ENCODE assay signal across 8 mouse cellular contexts in the genomic region with DNA sequence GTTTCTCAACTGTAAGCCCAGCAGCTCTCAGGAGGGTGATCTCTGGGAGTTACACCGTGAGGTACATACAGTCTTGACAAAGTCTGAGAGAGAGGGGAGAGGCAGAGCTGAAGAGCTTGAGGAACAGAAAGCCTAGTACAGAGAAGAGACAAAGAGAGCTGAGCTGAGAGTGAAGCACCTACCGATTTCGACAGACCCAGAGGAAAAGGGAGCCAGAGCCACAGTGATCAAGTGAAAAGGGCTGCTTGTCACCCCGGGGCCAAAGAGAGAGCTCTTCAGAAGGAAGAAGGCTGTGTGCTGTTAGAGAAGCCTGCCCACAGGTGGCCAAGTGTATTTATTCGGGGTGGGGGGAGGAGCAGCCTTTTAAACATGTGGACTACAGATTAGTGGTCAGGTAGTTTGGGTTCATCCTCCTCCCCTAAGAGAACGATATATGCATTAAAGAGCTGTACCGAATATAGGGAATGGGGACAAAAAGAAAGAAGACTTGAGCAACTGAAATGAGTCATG. TPM values are rescaled to one million over a fixed set of nuclear protein-coding genes. Genes with fewer than 3 reads are reported as not detected.
DNase-seq lines count a peak whose midpoint lies in the region; ATAC-seq lines count a peak whose summit lies in the region.

Gene Btn1a1, minus strand, starts transcription at position 302 of the 510 bp plus-strand sequence.

- H3K27me3 ChIP-seq in embryonic facial prominence, embryonic 10.5 days (replicated peaks; ENCODE audit: low read depth, poor library complexity, severe bottlenecking), result peaks cover 20% of the 10 kb centered on the region
- H3K27me3 ChIP-seq in intestine, embryonic 16.5 days (replicated peaks; ENCODE audit: control insufficient read depth, insufficient read depth, low read length), result no peaks in the 10 kb centered on the region

- peak; percentile 29; the same call in 1 of the 2 replicates for ATAC-seq in intestine, embryonic 16.5 days
- ATAC-seq in monocyte, adult 5-6 weeks (replicated peaks; ENCODE audit: insufficient number of reproducible peaks, low FRiP score, low TSS enrichment, poor library complexity, severe bottlenecking), result no peak

- H3K9ac ChIP-seq in intestine, embryonic 16.5 days (ENCODE audit: low read depth, low read length), result peak within 1 kb of the TSS; percentile 70

- peak within 1 kb of the TSS; percentile 69 for H3K4me3 ChIP-seq in embryonic facial prominence, embryonic 10.5 days
- peak within 1 kb of the TSS; percentile 64 for H3K4me3 ChIP-seq in intestine, embryonic 16.5 days (ENCODE audit: low read length)

- WGBS in embryonic facial prominence, embryonic 10.5 days, result under 1% methylated on average over 7 of the region's 7 CpGs
- 2% methylated on average over 7 of the region's 7 CpGs for WGBS in intestine, embryonic 16.5 days

- peaks cover 23% of the 10 kb centered on the region for H3K4me1 ChIP-seq in embryonic facial prominence, embryonic 10.5 days
- peaks cover 19% of the 10 kb centered on the region for H3K4me1 ChIP-seq in intestine, embryonic 16.5 days (ENCODE audit: control insufficient read depth, insufficient read depth, low read length)

- peak within 1 kb of the TSS; percentile 48; the same call in 1 of the 2 replicates for H3K27ac ChIP-seq in embryonic facial prominence, embryonic 10.5 days (replicated peaks)
- no peak within 1 kb of the TSS for H3K27ac ChIP-seq in intestine, embryonic 16.5 days (ENCODE audit: low read length)

- H3K4me2 ChIP-seq in intestine, embryonic 16.5 days (ENCODE audit: low read depth, low read length), result peak within 1 kb of the TSS; percentile 88

- no peaks in the 10 kb centered on the region for H3K9me3 ChIP-seq in embryonic facial prominence, embryonic 10.5 days
- no peaks in the 10 kb centered on the region for H3K9me3 ChIP-seq in intestine, embryonic 16.5 days (ENCODE audit: control insufficient read depth, low read length)

- DNase-seq in 3T3-L1 (ENCODE audit: low read depth, low spot score), result peak; percentile 47
- peak; percentile 37 for DNase-seq in CD4-positive helper T cell, adult 2 months (ENCODE audit: low read depth, low spot score)
- DNase-seq in embryonic facial prominence, embryonic 10.5 days (ENCODE audit: low spot score), result peak; percentile 45
- DNase-seq in naive thymus-derived CD4-positive, alpha-beta T cell, adult 2 months (ENCODE audit: low read depth), result peak; percentile 50
- no peak for DNase-seq in cerebellum, postnatal 14 days
- DNase-seq in right cerebral cortex, postnatal 4 days, result no peak

- no peaks in the 10 kb centered on the region for H3K36me3 ChIP-seq in embryonic facial prominence, embryonic 10.5 days (replicated peaks)
- H3K36me3 ChIP-seq in intestine, embryonic 16.5 days (ENCODE audit: control insufficient read depth, insufficient read depth, low read length), result no peaks in the 10 kb centered on the region

RNA-seq across cellular contexts. Expression of gene Btn1a1, which starts in this region (rescaled TPM):
- polyA plus RNA-seq in embryonic facial prominence, embryonic 10.5 days (2016; fragmentation: Nextera tagmentation; extraction: Ambion mirVana), result 0.12 and 0.16 TPM in 2 replicates
- polyA plus RNA-seq in intestine, embryonic 16.5 days (2015; fragmentation: Nextera tagmentation; extraction: Ambion mirVana), result 0.07 and 0.11 TPM in 2 replicates
- not detected in 3 replicates for total RNA-seq in monocyte, adult 5-6 weeks (2017)

Comparison
In these comparisons a context has a peak if more than half of its experiments do, and no peak if none do; other contexts are left out.
1. Peak in DNase-seq, H3K4me3 ChIP-seq and H3K27ac ChIP-seq in embryonic facial prominence, embryonic 10.5 days; RNA of the gene not detected or under 1 TPM.
2. Peak in ATAC-seq, H3K4me3 ChIP-seq, H3K9ac ChIP-seq and H3K4me2 ChIP-seq in intestine, embryonic 16.5 days; RNA of the gene not detected or under 1 TPM.
3. DNase-seq: peak in 3T3-L1 (single experiment), CD4-positive helper T cell, adult 2 months (single experiment) and naive thymus-derived CD4-positive, alpha-beta T cell, adult 2 months (single experiment); none in cerebellum, postnatal 14 days (0 of 2) and right cerebral cortex, postnatal 4 days (single experiment).